Mouse (Mus musculus) ES-CJ7 (cell line): Measurements from ENCODE around the gene Nubp2.

Experiments
- DNase-seq: peaks from one replicate; pipeline ENCODE4 v3.0.0; 2011; ENCODE audit warnings: low read depth, low spot score

Nubp2 gene

GRCm38 (mm10) chr17:24894061-24894994 is 8.2 kb upstream of the Nubp2 start:
- no peak for DNase-seq

GRCm38 (mm10) chr17:24893276-24893675 is 7.1 kb upstream of the Nubp2 start:
- no peak for DNase-seq

- DNase-seq, result no peak
Measured at GRCm38 (mm10) chr17:24892785-24893184, 6.6 kb upstream of the Nubp2 start.

GRCm38 (mm10) chr17:24891321-24891720 is 5.2 kb upstream of the Nubp2 start:
- no peak for DNase-seq

- DNase-seq, result no peak
Measured at GRCm38 (mm10) chr17:24890151-24891092, 4.3 kb upstream of the Nubp2 start.

GRCm38 (mm10) chr17:24888862-24889261 is 2.7 kb upstream of the Nubp2 start:
- no peak for DNase-seq

GRCm38 (mm10) chr17:24887291-24888080 is 1.3 kb upstream of the Nubp2 start:
- no peak for DNase-seq

- no peak for DNase-seq
Measured at GRCm38 (mm10) chr17:24886932-24887271, 753 bp upstream of the Nubp2 start.

GRCm38 (mm10) chr17:24885356-24886133 is 604 bp downstream of the Nubp2 start:
- DNase-seq, result no peak

- no peak for DNase-seq
Measured at GRCm38 (mm10) chr17:24884391-24884790, 1.8 kb downstream of the Nubp2 start.

GRCm38 (mm10) chr17:24881738-24882440 is 4.3 kb downstream of the Nubp2 start:
- peak; percentile 83 for DNase-seq

- DNase-seq, result no peak
Measured at GRCm38 (mm10) chr17:24878531-24878930, 7.6 kb downstream of the Nubp2 start.

GRCm38 (mm10) chr17:24878117-24878397 is 8.1 kb downstream of the Nubp2 start:
- peak; percentile 45 for DNase-seq

- no peak for DNase-seq
Measured at GRCm38 (mm10) chr17:24877336-24878116, 8.6 kb downstream of the Nubp2 start.

- no peak for DNase-seq
Measured at GRCm38 (mm10) chr17:24874989-24875388, 11.2 kb downstream of the Nubp2 start.

GRCm38 (mm10) chr17:24874405-24874745 is 11.8 kb downstream of the Nubp2 start:
- DNase-seq, result peak; percentile 92

GRCm38 (mm10) chr17:24873695-24874404 is 12.3 kb downstream of the Nubp2 start:
- peak; percentile 79 for DNase-seq

- no peak for DNase-seq
Measured at GRCm38 (mm10) chr17:24867914-24868313, 18.2 kb downstream of the Nubp2 start.

- DNase-seq, result no peak
Measured at GRCm38 (mm10) chr17:24865776-24866175, 20.4 kb downstream of the Nubp2 start, which contains the start of gene Igfals. Gene Igfals (plus strand): TSS chr17:24865997.
